Mouse (Mus musculus) forebrain, embryonic 14.5 days (tissue): Measurements from ENCODE around the gene Kcnn3. TPM values are rescaled to one million over a fixed set of nuclear protein-coding genes. Genes with fewer than 3 reads are reported as not detected.

Experiments
- ATAC-seq: fragments of 200-750 bp; cut with Nextera tagmentation; 2 replicates; pipeline ENCODE4 v1.8.0; 2017; ENCODE audit warnings: mild to moderate bottlenecking, moderate library complexity
- DNase-seq: peaks from one replicate; pipeline ENCODE4 v3.0.0-alpha.2; 2015; ENCODE audit warnings: low spot score
- H3K27ac ChIP-seq: fragments of 300-500 bp; sonication (generic); 2 replicates; pipeline ENCODE4 v1.5.1; 2014; ENCODE audit warnings: low read depth, mild to moderate bottlenecking, control low read depth, low read length, moderate library complexity
- H3K27me3 ChIP-seq: fragments of 300-500 bp; sonication (generic); replicated peaks from 2 replicates; pipeline ENCODE4 v1.6.1; 2014; ENCODE audit warnings: low read length, control low read depth, mixed read lengths; ENCODE audit not compliant: control insufficient read depth, insufficient read depth
- H3K36me3 ChIP-seq: fragments of 300-500 bp; sonication (generic); 2 replicates; pipeline ENCODE4 v1.6.1; 2014; ENCODE audit warnings: low read length, control low read depth; ENCODE audit not compliant: control insufficient read depth, insufficient read depth
- H3K4me1 ChIP-seq: fragments of 300-500 bp; sonication (generic); 2 replicates; pipeline ENCODE4 v1.6.1; 2014; ENCODE audit warnings: antibody characterized with exemption, low read length, control low read depth; ENCODE audit not compliant: control insufficient read depth, insufficient read depth
- H3K4me2 ChIP-seq: fragments of 300-500 bp; sonication (generic); 2 replicates; pipeline ENCODE4 v1.6.1; 2014; ENCODE audit warnings: mild to moderate bottlenecking, control low read depth, low read length
- H3K4me3 ChIP-seq: fragments of 300-500 bp; sonication (generic); 2 replicates; pipeline ENCODE4 v1.5.1; 2014; ENCODE audit warnings: low read depth, low read length, control low read depth
- H3K9ac ChIP-seq: fragments of 300-500 bp; sonication (generic); 2 replicates; pipeline ENCODE4 v1.6.1; 2014; ENCODE audit warnings: mild to moderate bottlenecking, low read length, control low read depth, moderate library complexity
- H3K9me3 ChIP-seq: fragments of 300-500 bp; sonication (generic); replicated peaks from 2 replicates; pipeline ENCODE4 v1.6.1; 2016; ENCODE audit warnings: low read length, control low read depth, mixed read lengths; ENCODE audit not compliant: control insufficient read depth
- WGBS: fragments of 180-500 bp; shearing (Covaris S2); extraction: QIAGEN DNeasy Blood & Tissue Kit; methylation state at CpG from one replicate; pipeline ENCODE4 v1.1.7; 2014; 5-methylcytosine and 5-hydroxymethylcytosine counted together
- polyA plus RNA-seq: library from polyadenylated mRNA; unstranded; fragments of >200 nt; fragmentation: Nextera tagmentation; extraction: Ambion mirVana; gene quantifications from 2 replicates; pipeline ENCODE4 v1.2.1, GENCODE M21; 2014

The Kcnn3 gene
- polyA plus RNA-seq, 1 experiment from 2014 or later = 4.8 TPM

DNA sequence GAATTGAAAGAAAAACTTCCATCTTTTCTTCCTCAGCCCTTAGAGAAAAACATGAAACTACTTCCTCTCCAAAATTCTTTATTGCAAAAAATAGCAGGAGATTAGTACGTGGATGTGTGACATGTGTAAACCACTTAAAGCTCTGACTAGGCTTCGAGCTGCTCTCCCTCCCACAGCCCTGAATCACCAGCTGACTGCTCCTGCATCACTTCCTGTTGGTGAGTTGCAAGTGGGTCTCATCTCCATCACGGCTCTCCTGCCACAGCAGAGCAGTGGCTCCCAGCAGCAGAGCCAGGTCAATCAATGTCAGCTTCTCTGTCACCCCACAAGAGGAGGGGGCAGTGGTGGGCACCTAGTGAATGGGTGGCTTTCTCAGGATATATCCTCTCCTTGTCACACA is 120.8 kb downstream of the Kcnn3 start:
- H3K27me3 ChIP-seq = no peaks in the 10 kb centered on the region
- H3K27ac ChIP-seq = no peak overlapping the region
- no peaks in the 10 kb centered on the region for H3K36me3 ChIP-seq
- no peak for DNase-seq
- H3K9me3 ChIP-seq = no peaks in the 10 kb centered on the region
- no peak overlapping the region for H3K9ac ChIP-seq
- WGBS = 57% methylated on average over 3 of the region's 3 CpGs
- ATAC-seq = no peak
- H3K4me1 ChIP-seq = peaks cover 6% of the 10 kb centered on the region
- no peak overlapping the region for H3K4me2 ChIP-seq
- H3K4me3 ChIP-seq = no peak overlapping the region

DNA sequence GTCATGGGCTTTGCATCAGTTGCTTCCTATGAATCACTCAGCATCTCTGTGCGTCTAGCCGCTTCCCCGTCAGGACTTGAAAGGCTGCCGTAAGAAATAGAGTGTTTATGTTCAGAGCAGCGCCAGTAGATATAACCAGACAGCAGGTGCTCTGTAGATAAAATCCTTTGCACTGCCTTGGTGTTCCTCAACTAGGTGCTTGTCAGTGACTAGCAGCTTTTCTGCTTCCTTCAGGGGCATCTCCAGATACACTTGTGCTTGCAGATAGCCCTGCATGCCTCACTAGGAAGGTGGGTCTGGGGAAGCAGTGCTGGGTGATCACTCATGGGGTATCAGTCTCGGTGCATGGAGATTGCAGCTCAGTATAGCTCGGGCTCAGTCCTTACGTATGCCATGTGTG is 123.4 kb downstream of the Kcnn3 start:
- Histone ChIP-seq H3K4me1 (peaks cover 32% of the 10 kb centered on the region), H3K27me3 (no peaks in the 10 kb centered on the region), H3K4me3 (no peak overlapping the region), H3K36me3 (no peaks in the 10 kb centered on the region), H3K9me3 (no peaks in the 10 kb centered on the region), H3K4me2 (no peak overlapping the region), H3K27ac (no peak overlapping the region), H3K9ac (no peak overlapping the region)
- ATAC-seq (no peak), DNase-seq (no peak)
- WGBS = 61% methylated on average over 8 of the region's 8 CpGs

DNA sequence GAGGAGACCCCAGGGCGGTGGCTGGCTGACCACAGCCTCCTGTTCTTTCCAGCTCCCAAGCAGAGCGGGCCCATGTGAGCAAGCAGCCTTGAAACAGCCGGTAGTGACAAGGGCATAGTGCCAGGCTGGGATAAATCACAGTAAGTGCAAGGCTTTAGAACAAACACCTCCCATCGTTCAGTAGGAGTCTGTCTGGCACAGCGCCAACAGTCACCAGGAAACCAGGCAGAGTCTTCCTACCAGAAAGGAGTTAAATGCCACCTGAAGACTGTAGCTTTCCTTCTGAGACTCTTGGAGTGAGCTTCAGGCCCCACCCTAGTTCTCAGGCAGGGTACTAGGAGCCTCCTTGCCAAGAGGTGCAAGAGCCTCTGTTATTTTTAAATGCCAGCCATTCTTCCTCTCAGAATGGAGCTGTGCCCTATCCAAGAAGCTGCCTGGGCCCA is 126.9 kb downstream of the Kcnn3 start:
- peak; percentile 71 for ATAC-seq
- WGBS = 15% methylated on average over 5 of the region's 5 CpGs
- H3K4me2 ChIP-seq = 0 out of 2 replicates have a peak overlapping the region, but pooled peaks have one; percentile 16

DNA sequence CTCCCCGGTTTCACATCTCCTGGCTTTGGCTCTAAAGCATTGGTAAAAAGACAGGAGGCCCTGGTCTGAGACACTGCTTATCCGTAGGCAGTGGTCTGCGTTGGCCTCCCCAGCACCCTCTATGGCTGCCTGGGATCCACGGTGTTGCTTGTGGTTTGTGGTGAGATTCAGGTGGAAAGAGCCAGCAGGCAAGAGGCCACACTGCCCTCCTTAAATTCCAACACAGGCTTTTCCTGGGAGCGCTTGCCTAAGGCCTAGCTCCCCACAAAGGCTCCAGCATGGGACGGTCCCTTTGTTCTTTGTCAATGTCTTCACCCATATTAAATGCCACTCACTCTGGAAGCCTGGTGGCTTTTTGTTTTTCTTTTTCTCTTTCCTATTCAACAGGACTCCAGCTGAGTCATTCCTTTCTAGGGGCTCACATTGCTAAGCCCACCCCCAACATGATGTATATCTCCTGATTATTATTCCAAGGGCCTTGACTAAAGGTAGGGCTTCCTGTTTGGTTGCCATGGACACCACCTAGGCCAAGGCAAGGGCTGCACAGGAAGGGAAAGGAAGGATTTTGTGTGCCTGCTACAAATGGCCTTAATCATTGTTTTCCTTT is 127.4 kb downstream of the Kcnn3 start:
- Histone ChIP-seq H3K4me2 (0 out of 2 replicates have a peak overlapping the region, but pooled peaks have one; percentile 14), H3K27ac (peak overlapping the region; percentile 97), H3K4me1 (peaks cover 36% of the 10 kb centered on the region), H3K9ac (peak overlapping the region; percentile 29; the same call in 1 of the 2 replicates), H3K36me3 (no peaks in the 10 kb centered on the region), H3K4me3 (no peak overlapping the region), H3K9me3 (no peaks in the 10 kb centered on the region), H3K27me3 (no peaks in the 10 kb centered on the region)
- peak; percentile 85 for DNase-seq
- peak; percentile 73 for ATAC-seq
- WGBS = 3% methylated on average over 6 of the region's 6 CpGs

More for the DNA sequence above, 126.9 kb downstream of the Kcnn3 start:
- H3K9me3 ChIP-seq = no peaks in the 10 kb centered on the region
- H3K4me3 ChIP-seq = no peak overlapping the region
- H3K36me3 ChIP-seq = no peaks in the 10 kb centered on the region
- H3K27me3 ChIP-seq = no peaks in the 10 kb centered on the region
- DNase-seq = peak; percentile 93
- H3K4me1 ChIP-seq = peaks cover 36% of the 10 kb centered on the region
- peak overlapping the region; percentile 97 for H3K27ac ChIP-seq
- H3K9ac ChIP-seq = peak overlapping the region; percentile 37

DNA sequence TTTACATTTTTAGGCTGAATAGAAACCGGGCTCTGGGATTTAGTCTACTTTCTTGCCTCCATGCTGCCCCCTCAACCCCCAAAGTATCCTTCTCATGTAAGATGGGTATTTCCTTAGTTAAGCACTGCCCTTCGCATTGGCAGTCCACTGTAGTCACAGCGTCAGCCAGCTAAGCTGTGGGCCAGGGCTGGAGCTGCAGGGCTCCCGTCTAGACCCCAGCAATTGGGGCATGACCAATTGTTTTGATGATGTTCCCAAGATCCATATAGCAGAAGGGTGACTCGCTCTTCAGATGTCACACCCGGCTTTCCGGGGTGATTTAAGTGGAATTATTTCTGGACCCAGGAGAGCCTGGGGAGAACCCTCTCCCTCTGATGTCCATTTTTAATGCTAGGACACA is 129.9 kb downstream of the Kcnn3 start:
- no peak overlapping the region for H3K4me3 ChIP-seq
- H3K4me2 ChIP-seq = no peak overlapping the region
- H3K9me3 ChIP-seq = no peaks in the 10 kb centered on the region
- no peaks in the 10 kb centered on the region for H3K27me3 ChIP-seq
- no peak overlapping the region for H3K27ac ChIP-seq
- no peak for ATAC-seq
- WGBS = 88% methylated on average over 7 of the region's 7 CpGs
- no peaks in the 10 kb centered on the region for H3K36me3 ChIP-seq
- H3K9ac ChIP-seq = no peak overlapping the region
- DNase-seq = no peak
- peaks cover 53% of the 10 kb centered on the region for H3K4me1 ChIP-seq

DNA sequence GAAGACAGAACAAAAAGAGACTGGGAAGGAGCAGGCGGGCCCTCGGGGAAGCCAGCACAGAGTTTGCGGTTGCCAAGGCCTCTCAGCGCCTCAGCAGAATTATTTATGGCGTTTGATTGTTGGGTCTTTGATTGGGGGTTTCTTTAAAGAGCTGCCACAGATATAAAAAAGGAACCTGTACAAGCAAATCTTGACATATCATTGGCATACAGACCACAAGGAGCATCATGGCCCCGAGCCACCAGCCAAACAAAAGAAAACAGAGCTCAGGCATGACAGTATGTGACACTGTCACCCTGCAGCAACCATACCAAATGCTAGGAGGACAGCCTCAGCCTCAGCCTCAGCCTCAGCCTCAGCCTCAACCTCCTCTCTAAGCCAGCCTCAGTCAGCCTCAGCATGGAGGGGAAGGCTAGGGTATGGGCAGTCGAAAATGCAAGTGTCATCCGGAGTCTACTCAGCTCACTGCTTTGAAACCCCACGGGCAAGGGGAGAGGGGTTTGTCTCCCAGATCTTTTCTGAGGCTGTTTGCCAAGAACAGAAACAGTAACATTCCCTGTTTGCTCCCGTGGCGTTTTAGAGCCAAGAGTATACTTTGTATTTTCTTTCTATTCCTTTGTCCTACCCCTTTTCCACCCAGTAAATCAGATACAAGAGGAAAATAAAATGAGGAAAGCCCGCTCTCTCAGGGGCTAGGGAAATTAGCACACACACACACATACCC is 133.4 kb downstream of the Kcnn3 start:
- peak overlapping the region; percentile 3; the same call in 1 of the 2 replicates for H3K9ac ChIP-seq
- peak; percentile 58 for ATAC-seq
- H3K27me3 ChIP-seq = no peaks in the 10 kb centered on the region
- peak overlapping the region; percentile 85 for H3K27ac ChIP-seq
- peak; percentile 67 for DNase-seq
- H3K4me2 ChIP-seq = no peak overlapping the region
- peaks cover 5% of the 10 kb centered on the region; the same call in 1 of the 2 replicates for H3K36me3 ChIP-seq
- WGBS = 18% methylated on average over 12 of the region's 12 CpGs
- H3K9me3 ChIP-seq = no peaks in the 10 kb centered on the region
- H3K4me3 ChIP-seq = no peak overlapping the region
- peaks cover 26% of the 10 kb centered on the region for H3K4me1 ChIP-seq

DNA sequence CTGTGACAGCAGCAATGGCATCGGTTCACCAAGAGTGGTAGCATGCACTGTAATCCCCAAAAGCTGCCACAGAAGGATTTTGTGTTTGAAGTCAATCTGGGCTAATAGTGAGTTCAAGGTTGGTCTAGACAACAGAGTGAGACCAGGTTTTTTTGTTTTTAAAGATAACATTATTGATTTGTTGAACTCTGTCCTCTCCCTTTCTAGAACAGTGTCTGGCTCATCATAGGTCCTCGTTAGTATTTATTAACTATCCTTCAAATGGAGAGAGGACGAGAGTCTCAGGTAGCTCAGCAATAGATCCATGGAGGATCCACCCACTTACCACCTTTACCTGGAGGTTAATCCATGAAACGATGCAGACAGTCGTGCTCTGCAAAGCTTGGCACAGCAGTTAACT is 137.1 kb downstream of the Kcnn3 start:
- peaks cover 38% of the 10 kb centered on the region for H3K4me1 ChIP-seq
- DNase-seq (no peak), ATAC-seq (no peak)
- peaks cover 5% of the 10 kb centered on the region; the same call in 1 of the 2 replicates for H3K36me3 ChIP-seq
- no peak overlapping the region for H3K27ac ChIP-seq
- WGBS = 90% methylated on average over 5 of the region's 5 CpGs
- no peaks in the 10 kb centered on the region for H3K9me3 ChIP-seq
- H3K4me2 ChIP-seq = no peak overlapping the region
- H3K4me3 ChIP-seq = no peak overlapping the region
- no peaks in the 10 kb centered on the region for H3K27me3 ChIP-seq
- no peak overlapping the region for H3K9ac ChIP-seq

DNA sequence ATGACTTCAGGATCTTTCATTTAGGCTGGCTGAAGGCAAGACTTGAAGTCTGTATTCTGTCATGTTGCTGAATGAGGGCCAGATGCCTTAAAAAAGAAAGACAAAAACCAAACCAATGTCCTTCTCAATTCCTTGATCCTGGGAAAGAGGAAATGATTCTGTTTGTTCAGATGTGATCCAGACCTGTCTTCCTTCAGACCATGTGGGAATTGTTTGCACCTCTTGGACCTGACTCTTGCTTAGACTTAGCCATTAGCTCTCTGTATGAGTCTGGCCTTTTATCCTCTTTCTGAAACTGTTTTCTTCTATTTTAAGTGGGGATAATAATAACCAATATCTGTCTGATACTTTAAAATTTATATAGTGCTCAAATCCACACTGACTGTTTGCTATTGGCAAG is 138.5 kb downstream of the Kcnn3 start:
- H3K27ac ChIP-seq = peak overlapping the region; percentile 85
- no peak for ATAC-seq
- H3K4me1 ChIP-seq = peaks cover 31% of the 10 kb centered on the region

More for the DNA sequence above, 138.5 kb downstream of the Kcnn3 start:
- Histone ChIP-seq H3K36me3 (peaks cover 5% of the 10 kb centered on the region; the same call in 1 of the 2 replicates), H3K9ac (no peak overlapping the region), H3K27me3 (no peaks in the 10 kb centered on the region), H3K4me3 (no peak overlapping the region), H3K4me2 (no peak overlapping the region), H3K9me3 (no peaks in the 10 kb centered on the region)
- DNase-seq = no peak
